Mouse (Mus musculus) lung, postnatal 36 days (tissue): ENCODE measurements around the gene Cd84.

Experiments
- DNase-seq: peaks from one replicate; pipeline ENCODE4 v3.0.0; 2022; ENCODE audit warnings: mixed read lengths

Cd84 gene

DNA sequence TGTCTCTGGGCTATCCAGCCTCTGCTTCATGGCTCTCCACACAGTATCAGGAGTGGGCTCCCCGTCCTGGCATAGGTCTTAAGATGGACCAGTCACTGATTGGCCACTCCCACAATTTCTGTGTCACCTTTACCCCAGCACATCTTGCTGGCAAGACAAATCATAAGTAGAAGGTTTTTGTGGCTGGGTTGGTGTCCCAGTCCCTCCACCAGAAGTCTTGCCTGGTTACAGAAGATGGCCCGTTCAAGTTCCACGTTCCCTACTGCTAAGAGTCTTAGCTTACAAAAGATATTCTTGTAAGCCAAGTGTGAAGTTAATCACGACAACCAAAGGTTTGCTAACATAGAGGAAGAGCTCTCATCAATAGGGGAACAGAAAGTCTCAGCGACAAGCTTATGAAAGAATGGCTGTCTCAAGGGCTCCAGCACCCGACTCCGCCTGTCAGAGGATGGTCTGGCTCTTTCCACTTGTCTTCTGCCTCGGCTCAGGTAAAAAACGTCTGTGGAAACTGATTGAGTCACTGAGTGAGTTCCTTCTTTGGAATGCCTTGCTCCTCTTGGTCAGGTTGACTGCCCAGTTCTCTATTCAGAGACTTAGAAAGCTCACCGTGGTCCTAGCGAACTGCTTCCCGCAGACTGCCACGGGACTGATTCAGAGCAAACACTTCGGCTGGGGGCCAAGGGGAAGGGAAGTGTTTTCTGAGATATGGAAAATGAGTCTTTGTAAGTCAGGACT is 78.0 kb downstream of the Cd84 start, which contains the start of gene Slamf6:
Gene Slamf6 (plus strand): TSS at position 211 of the 735 bp plus-strand sequence.
- peak; percentile 45 for DNase-seq

DNA sequence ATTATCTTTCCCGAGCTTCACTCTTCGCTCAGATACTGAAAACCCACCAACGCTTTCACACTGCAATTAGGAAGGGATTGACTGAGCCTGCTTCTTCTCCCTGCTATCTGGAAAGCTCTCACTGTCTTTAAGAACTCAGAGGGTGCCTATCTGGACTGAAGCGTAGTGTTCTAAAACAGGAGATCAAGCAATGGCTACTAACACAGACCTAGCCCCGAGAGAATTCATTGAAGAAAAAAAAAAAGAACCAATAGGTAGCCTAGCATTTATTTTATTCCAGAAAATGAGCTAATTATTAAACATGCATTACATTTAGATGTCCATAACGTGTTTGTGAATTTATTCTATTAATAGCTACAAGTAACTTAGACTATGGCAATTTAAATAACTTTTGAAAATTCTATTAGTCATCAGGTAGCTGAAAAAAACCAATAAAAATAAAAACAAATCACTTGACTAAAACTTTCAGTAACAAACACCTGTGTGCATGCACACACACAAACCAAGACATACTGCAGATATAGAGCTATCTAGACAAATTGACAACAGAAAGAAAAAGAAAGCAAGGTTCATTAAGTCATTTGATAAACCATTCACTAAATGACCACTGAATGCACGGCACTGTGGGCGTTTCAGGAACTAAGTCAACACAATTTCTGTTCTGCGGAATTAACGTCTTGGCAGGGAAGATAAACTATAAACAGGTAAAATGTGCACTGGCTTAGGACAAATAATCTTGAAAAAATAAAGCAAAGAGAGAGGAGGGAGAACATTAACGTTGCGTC is 78.8 kb downstream of the Cd84 start:
- no peak for DNase-seq

DNA sequence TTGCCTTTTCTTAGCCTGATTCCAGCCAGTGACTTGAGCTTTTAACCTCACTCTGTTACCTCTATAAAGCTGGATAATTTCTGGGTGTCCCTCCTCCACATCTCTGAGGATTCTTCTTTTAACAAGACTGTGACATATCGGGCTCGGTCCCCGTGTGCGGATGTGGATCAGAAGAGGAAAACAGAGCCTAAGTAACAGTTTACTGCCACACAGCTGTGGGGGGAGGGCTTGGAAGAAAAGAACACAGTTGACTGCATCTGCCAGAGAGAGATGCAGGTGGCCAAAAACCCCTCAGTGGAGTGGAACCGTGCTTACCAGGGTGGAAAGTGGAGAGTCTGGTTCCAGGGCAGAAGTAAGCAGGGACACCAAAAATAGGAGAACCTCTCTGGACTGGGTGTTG is 79.7 kb downstream of the Cd84 start:
- DNase-seq = peak; percentile 6

DNA sequence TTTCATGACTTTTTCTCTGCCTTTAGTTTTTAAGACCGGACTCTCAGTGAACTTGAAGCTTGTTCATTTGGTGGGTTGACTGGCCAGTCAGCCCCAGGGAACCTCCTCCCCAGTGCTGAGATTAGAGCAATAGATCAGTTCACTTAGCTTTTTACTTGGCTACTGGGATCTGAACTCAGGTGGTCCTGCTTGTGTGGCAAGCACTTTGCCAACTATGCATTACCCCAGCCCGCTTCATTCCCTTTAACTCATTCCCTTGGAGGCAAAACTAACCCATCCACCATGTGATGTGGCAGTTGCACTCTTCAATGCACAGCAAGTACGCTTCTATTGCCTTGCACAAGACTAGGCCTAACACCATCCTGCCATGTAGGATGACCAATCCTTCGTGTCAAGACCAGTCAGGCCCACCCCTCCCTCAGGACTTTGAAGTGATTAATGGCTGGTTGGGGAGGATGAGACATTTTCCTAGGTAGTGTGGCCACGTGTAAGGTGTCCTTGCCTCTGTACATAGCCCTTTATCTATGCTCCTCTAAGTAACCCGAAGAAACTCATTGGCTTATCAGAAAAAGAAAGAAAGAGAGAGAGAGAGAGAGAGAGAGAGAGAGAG is 80.5 kb downstream of the Cd84 start:
- no peak for DNase-seq

DNA sequence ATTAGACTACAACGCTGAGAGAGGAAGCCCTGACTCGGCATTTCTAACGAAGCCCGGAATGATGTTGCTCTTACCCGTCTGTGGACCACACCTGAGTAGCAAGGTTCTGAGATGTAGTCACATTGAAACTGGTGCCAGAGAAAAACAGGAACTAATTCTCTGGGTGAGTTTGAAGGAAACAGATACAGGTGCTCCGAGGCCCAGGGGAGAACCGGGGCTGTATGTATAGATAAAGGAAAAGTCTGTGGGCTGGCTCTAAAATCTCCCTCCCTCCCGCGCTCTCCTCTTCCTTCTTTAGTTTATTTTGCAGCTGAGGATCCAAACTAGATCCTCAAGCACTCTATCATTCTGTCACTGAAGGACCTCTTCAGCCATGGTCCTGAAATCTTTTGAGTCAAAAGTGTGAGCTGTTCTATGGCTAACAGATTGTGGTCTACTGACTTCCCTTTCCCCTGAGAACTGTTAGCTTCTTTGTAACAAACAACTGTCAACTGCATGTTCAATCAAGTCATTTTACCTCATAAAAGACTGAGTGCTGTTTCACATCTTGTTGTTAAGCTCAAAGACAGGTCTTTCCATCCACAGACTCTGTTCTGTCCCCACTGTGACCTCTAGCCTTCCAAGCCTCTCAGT is 81.6 kb downstream of the Cd84 start:
- peak; percentile 16 for DNase-seq

DNA sequence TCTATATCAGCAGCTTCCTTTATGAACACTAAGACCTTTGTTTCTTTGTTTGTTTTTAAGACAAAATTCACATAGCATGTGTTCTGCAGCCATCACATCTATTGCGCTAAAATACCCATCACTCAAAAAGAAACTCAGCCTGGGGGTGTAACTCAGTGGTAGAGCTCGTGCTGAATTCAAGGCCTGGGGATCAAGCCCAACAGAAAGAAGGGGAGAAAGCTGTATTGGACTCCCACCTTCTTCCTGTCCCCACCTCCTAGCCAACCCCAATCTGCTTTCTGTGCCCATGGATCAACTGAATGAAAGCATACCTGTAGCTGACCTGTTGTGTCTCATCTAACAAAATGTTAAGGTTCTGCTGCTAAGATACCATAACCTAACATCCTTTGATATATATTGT is 82.1 kb downstream of the Cd84 start:
- no peak for DNase-seq

DNA sequence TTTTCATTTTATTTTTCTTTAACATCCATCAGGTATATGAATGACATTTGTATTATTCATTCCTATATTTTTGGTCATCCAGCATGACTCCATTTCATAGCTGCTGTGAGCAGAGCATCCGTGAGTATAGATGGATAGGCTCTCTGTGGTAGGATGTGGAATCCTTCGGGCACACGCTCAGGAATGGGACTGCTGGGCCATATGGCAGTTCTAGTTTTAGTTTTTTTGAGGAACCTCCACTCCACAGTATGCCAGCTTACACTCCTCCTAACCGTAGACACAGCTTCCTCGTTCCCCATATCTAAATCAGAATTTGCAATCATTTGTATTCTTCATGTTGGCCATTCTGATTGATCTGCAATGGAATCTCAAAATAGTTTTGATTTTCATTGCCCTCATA is 83.3 kb downstream of the Cd84 start:
- no peak for DNase-seq

DNA sequence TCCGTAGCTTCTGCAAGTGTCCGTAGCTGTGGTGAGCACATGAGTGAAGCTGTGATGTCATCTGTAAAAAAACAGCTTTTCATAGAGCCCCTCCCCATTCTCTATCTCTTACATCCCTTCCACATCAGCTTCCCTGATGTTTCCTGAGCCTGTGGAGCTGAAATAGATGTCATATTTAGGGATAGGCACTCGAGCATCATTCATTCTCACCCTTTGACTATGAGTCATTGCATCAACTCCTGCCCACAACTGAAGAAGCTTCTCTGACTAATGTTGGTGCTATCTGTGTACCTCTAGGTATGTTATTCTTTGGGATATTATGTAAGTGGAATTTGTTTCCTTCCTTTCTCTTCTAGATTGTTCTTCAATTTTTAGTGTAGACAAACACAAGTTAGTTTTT is 85.4 kb downstream of the Cd84 start:
- no peak for DNase-seq

DNA sequence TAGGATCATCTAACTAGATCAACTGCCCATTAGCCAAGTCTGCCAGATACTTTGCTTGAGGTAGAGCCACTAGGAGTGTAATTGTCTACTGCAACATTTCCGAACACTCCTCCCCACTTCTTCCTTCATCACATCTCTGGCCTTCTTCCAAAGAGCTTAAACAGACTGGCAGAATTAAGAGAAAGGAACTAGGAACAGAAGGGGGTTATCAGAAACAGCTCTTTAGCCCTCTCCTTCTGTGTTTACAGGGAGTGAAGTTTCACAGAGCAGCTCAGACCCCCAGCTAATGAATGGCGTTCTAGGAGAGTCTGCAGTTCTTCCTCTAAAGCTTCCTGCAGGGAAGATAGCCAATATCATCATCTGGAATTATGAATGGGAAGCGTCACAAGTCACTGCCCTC is 94.4 kb downstream of the Cd84 start:
- DNase-seq = no peak

DNA sequence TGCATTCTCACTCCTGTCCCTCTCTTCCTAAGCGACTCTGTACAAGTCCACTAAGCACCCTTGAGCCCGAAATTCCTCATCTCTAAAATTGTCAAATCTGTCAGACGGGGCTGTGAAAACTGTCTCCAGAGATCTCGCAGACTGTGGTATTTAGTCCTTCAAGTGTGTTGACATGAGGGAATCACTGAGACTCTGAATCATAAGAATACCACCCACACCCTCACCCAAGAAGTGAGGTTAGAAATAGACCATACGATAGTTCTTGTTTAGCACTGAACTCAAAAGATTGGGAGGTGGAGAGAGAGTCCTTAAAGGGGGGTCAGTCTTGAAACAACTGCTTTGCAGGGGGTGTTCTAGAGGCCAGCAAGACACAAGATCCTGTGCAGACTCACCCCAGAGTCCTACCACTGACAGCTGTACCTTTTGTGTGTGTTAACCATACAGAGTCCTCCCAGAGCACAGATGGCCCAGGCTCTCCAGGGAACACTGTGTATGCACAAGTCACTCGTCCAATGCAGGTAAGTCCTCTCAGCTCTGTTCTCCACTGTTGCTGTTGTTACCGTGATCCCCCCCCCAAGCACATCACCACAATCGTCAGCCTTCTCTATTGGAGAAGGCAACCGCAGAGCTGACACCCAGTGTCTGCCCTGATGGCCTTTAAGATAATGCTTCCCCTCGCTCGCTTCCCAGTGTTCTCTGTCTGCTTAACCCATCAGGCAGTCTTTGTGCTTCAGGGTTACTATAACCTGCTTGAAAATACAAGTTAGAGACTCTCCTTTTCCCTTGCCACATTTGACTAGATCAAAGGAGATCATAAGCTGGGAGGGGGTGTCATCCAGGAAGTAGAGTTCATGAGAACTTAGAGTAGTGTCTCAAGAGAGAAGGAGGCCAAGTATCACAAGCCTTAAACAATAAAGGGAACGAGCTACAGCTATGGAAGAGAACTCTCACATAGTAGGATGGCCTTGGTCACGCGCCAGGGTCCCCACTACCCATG is 99.8 kb downstream of the Cd84 start:
- DNase-seq = no peak
